Mouse (Mus musculus) heart, postnatal 0 days (tissue): ENCODE data around the gene Kdm5a.

Source experiments
- CTCF ChIP-seq: IDR thresholded peaks from 2 replicates; pipeline ENCODE4 v1.5.1; 2016; ENCODE audit warnings: antibody characterized with exemption, control low read depth, low read depth
- EP300 ChIP-seq: IDR thresholded peaks from 2 replicates; pipeline ENCODE4 v1.6.1; 2016; ENCODE audit warnings: antibody characterized with exemption, low read depth

- TF ChIP-seq CTCF (no peak), EP300 (no peak)
These were observed 590 bp downstream of the Kdm5a start for GRCm38 (mm10) chr6:120364523-120364905.
